Mouse (Mus musculus) intestine, embryonic 16.5 days (tissue): ENCODE data around the gene Shank2. TPM values are rescaled to one million over a fixed set of nuclear protein-coding genes. Genes with fewer than 3 reads are reported as not detected.

ENCODE experiments used
- ATAC-seq: fragments of 200-750 bp; cut with Nextera tagmentation; 2 replicates; pipeline ENCODE4 v1.8.0; 2017; ENCODE audit warnings: moderate TSS enrichment, moderate library complexity
- H3K27ac ChIP-seq: fragments of 300-500 bp; sonication (generic); 2 replicates; pipeline ENCODE4 v1.5.1; 2014; ENCODE audit warnings: mild to moderate bottlenecking, low read length
- H3K27me3 ChIP-seq: fragments of 300-500 bp; sonication (generic); replicated peaks from 2 replicates; pipeline ENCODE4 v1.6.1; 2014; ENCODE audit warnings: low read length, control low read depth, mixed read lengths; ENCODE audit not compliant: control insufficient read depth, insufficient read depth
- H3K36me3 ChIP-seq: fragments of 300-500 bp; sonication (generic); 2 replicates; pipeline ENCODE4 v1.6.1; 2014; ENCODE audit warnings: low read length, control low read depth; ENCODE audit not compliant: control insufficient read depth, insufficient read depth
- H3K4me1 ChIP-seq: fragments of 300-500 bp; sonication (generic); 2 replicates; pipeline ENCODE4 v1.6.1; 2014; ENCODE audit warnings: low read length, control low read depth, mixed read lengths; ENCODE audit not compliant: control insufficient read depth, insufficient read depth
- H3K4me2 ChIP-seq: fragments of 300-500 bp; sonication (generic); 2 replicates; pipeline ENCODE4 v1.6.1; 2014; ENCODE audit warnings: low read depth, low read length, control low read depth
- H3K4me3 ChIP-seq: fragments of 300-500 bp; sonication (generic); 2 replicates; pipeline ENCODE4 v1.5.1; 2014; ENCODE audit warnings: mild to moderate bottlenecking, low read length
- H3K9ac ChIP-seq: fragments of 300-500 bp; sonication (generic); 2 replicates; pipeline ENCODE4 v1.6.1; 2014; ENCODE audit warnings: low read depth, low read length
- H3K9me3 ChIP-seq: fragments of 300-500 bp; sonication (generic); 2 replicates; pipeline ENCODE4 v1.6.1; 2016; ENCODE audit warnings: low read length, control low read depth; ENCODE audit not compliant: control insufficient read depth
- WGBS: fragments of 180-500 bp; shearing (Covaris S2); extraction: QIAGEN DNeasy Blood & Tissue Kit; methylation state at CpG from one replicate; pipeline ENCODE4 v1.1.7; 2014; 5-methylcytosine and 5-hydroxymethylcytosine counted together
- polyA plus RNA-seq: library from polyadenylated mRNA; unstranded; fragments of >200 nt; fragmentation: Nextera tagmentation; extraction: Ambion mirVana; gene quantifications from 2 replicates; pipeline ENCODE4 v1.2.1, GENCODE M21; 2015

Shank2 gene
- polyA plus RNA-seq, 1 experiment from 2014 or later: 1.0 TPM

DNA sequence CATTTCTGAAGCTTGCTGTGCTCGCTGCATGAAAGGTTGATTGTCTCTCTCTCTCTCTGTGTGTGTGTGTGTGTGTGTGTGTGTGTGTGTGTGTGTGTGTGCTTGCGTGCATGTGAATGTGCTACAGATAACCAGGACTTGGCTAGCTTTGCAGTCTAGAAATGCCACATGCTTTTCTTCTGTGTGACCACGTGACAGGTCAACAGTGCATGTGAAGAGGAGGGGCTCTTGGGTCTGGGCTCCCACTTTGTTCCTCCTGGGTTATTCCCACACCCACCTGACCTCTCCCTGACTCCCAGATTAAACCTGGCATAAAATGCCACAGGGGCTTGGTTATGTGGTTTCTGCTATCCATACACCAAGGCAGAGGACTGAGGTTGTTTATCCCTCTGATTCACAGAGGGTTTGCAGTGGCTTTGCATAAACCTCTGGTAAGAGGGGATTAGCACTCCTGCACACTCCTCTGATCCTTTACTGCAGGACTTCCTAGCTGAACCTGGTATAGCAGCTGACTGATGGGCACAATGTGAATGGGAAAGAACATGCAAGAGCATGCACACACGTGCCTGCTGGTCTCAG, 109.4 kb downstream of the Shank2 start:
- Histone ChIP-seq H3K27me3 (no peaks in the 10 kb centered on the region), H3K36me3 (no peaks in the 10 kb centered on the region), H3K4me1 (no peaks in the 10 kb centered on the region), H3K27ac (no peak overlapping the region), H3K4me2 (no peak overlapping the region), H3K4me3 (no peak overlapping the region), H3K9me3 (no peaks in the 10 kb centered on the region), H3K9ac (no peak overlapping the region)
- no peak for ATAC-seq
- WGBS: 46% methylated on average over 4 of the region's 4 CpGs

DNA sequence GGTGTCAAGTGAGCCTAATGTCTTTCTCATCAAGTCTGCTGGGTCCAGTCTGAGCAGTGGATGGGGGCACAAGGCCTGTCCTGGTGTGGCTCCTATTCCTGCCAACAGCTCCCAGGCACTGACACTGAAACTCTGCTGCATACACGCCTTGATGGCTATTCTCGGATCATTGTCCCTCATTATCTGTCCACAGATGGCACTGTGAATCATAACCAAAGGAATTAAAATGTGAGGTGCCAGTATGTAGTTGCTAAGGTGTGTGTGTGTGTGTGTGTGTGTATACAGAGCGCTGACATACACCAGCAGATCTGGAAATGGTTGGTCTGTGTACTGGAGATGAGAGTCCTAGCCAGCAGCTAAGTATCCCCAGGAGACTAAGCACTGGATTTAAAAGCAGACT, 110.3 kb downstream of the Shank2 start:
- Histone ChIP-seq H3K27ac (no peak overlapping the region), H3K4me3 (no peak overlapping the region), H3K36me3 (no peaks in the 10 kb centered on the region), H3K4me1 (no peaks in the 10 kb centered on the region), H3K9me3 (no peaks in the 10 kb centered on the region), H3K9ac (no peak overlapping the region), H3K4me2 (no peak overlapping the region), H3K27me3 (no peaks in the 10 kb centered on the region)
- no peak for ATAC-seq
- 74% methylated on average over 3 of the region's 3 CpGs for WGBS

DNA sequence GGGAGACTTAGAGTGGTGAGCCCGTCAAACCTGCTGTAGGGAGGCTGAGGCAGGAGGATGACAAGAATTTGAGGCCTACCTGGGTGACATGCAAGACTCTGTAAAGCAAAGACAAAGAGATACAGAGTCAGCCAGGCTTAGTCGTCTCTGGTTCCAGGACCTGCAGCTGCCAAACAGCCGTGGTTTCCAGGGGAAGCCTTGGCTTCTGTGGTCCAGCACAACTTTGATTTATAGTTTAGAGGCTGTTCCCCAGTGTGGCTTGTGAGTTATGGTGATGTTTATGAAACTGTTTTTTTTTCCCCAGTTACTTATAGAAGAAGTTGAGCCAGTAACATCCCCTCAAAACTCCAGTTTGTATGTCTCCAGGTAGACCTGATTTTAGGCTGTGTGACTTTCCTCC, 112.5 kb downstream of the Shank2 start:
- H3K9me3 ChIP-seq: no peaks in the 10 kb centered on the region
- no peaks in the 10 kb centered on the region for H3K27me3 ChIP-seq
- H3K27ac ChIP-seq: no peak overlapping the region
- no peak overlapping the region for H3K4me2 ChIP-seq
- no peak overlapping the region for H3K4me3 ChIP-seq
- H3K4me1 ChIP-seq: peaks cover 3% of the 10 kb centered on the region; the same call in 1 of the 2 replicates
- H3K9ac ChIP-seq: no peak overlapping the region
- H3K36me3 ChIP-seq: no peaks in the 10 kb centered on the region
- no peak for ATAC-seq
- WGBS: 61% methylated on average over 3 of the region's 3 CpGs

DNA sequence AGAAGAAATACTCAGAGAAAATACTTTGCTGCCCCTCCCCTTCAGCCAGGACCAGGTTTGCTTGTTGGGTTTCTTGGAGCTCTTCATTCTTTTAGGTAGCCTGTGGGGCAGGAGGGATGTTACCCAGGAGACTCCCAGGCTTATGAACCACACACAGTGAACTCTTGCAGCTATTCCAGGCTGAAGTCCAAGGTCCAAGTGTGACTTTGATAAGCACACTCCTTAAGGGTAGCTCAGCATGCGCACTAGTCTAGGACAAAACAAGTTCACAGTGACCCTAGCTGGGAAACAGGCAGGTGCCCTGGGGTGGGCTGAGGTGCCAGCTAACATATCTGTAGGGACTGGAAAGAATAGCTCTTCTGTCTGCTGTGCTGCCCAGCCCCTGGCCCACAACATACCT, 117.8 kb downstream of the Shank2 start:
- Histone ChIP-seq H3K9me3 (no peaks in the 10 kb centered on the region), H3K36me3 (no peaks in the 10 kb centered on the region), H3K27me3 (no peaks in the 10 kb centered on the region), H3K27ac (0 out of 2 replicates have a peak overlapping the region, but pooled peaks have one; percentile 36), H3K4me3 (no peak overlapping the region), H3K9ac (no peak overlapping the region), H3K4me1 (peaks cover 9% of the 10 kb centered on the region), H3K4me2 (no peak overlapping the region)
- WGBS: 76% methylated on average over 1 of the region's 1 CpGs
- ATAC-seq: peak; percentile 98

DNA sequence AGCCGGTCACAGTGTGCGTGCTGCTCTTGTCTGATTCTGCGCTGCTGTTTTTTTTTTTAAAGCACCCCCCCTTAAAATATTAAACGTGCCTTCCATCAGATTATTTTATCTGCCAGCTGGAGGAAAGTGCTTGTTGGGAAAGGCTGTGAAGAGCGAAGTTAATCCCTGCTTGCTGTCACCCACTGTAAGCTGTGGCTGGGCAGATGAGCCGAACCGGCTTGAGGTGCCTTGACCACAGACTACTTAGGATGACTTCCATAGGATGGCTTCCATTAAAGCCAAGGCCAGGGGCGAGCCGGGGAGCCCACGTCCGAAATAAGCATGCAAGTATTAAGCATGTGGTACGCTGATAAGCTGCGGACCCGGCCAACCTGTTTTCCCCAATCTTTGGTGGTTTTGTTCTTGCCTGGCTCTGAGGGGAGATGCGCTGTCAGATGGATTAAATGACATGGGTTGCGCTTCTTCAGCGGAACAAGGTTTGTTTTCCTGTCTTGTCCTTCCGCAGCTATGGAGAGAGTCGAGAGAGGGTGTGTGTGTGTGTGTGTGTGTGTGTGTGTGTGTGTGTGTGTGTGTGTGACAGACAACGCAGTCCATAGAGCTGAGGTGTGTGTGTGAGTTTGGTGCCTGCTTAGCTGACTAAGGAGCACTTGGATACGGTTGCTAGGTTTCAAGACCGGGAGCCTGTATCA, 131.1 kb downstream of the Shank2 start:
- no peak overlapping the region for H3K27ac ChIP-seq
- H3K4me2 ChIP-seq: no peak overlapping the region
- H3K4me1 ChIP-seq: peaks cover under 1% of the 10 kb centered on the region; the same call in 1 of the 2 replicates
- H3K4me3 ChIP-seq: no peak overlapping the region
- H3K36me3 ChIP-seq: no peaks in the 10 kb centered on the region
- no peak for ATAC-seq
- 75% methylated on average over 22 of the region's 22 CpGs for WGBS
- H3K9ac ChIP-seq: no peak overlapping the region
- no peaks in the 10 kb centered on the region for H3K9me3 ChIP-seq
- no peaks in the 10 kb centered on the region for H3K27me3 ChIP-seq

DNA sequence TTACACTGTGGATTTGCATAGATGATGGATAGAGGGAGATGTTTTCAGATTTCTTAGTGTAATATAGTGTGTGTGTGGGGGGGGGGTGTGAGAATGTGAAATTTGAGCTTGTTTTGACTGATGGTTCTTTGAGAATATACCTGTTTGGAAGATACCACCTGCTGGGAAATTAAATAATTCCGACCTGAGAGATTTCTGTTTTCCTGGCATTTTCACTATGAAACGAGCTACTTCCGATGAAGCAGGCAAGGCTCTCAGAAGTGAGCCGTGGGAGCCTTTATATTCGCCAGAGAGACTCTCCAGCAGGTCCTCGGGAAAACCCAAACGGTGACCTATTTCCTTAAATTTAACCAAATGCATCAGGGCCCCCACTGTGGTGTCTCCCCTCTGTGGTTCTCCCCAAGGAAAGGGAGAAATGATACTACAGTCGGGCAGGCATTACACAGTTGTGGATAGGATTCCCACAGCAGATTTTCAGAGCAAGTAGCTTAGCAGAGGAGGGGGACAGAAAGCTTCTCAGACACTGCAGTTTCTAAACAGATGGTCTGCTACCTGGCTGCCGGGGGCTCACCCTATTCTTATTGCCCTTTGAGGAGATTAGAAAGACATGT, 131.8 kb downstream of the Shank2 start:
- no peak overlapping the region for H3K27ac ChIP-seq
- H3K4me1 ChIP-seq: peaks cover 3% of the 10 kb centered on the region; the same call in 1 of the 2 replicates
- no peak overlapping the region for H3K9ac ChIP-seq
- no peak overlapping the region for H3K4me2 ChIP-seq
- no peak overlapping the region for H3K4me3 ChIP-seq
- no peak for ATAC-seq
- H3K27me3 ChIP-seq: no peaks in the 10 kb centered on the region
- H3K36me3 ChIP-seq: no peaks in the 10 kb centered on the region
- WGBS: 62% methylated on average over 9 of the region's 9 CpGs
- no peaks in the 10 kb centered on the region for H3K9me3 ChIP-seq

DNA sequence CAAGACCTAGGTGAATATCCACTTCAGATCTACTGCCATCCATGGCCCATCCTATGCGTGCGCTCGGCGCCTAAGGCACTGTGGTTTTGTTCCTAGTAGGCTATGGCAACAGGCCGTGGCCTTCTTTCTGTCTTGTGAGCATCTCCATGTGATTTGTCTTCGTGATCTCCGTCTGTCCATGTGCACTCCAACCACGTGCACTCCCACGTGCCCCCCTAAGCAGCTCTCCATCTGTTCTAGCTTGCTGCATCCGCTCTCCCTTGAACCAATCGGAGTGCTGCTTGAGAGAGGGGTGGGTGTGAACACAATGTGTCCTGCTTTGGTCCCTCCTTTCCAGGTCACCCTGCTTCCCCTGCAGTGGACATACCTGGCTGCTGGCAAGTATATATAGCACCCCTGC, 133.0 kb downstream of the Shank2 start:
- no peak overlapping the region for H3K27ac ChIP-seq
- H3K9ac ChIP-seq: no peak overlapping the region
- H3K4me1 ChIP-seq: peaks cover 3% of the 10 kb centered on the region; the same call in 1 of the 2 replicates
- H3K36me3 ChIP-seq: no peaks in the 10 kb centered on the region
- no peak overlapping the region for H3K4me3 ChIP-seq
- no peaks in the 10 kb centered on the region for H3K9me3 ChIP-seq
- WGBS: 89% methylated on average over 11 of the region's 11 CpGs
- H3K4me2 ChIP-seq: no peak overlapping the region
- no peak for ATAC-seq
- no peaks in the 10 kb centered on the region for H3K27me3 ChIP-seq

DNA sequence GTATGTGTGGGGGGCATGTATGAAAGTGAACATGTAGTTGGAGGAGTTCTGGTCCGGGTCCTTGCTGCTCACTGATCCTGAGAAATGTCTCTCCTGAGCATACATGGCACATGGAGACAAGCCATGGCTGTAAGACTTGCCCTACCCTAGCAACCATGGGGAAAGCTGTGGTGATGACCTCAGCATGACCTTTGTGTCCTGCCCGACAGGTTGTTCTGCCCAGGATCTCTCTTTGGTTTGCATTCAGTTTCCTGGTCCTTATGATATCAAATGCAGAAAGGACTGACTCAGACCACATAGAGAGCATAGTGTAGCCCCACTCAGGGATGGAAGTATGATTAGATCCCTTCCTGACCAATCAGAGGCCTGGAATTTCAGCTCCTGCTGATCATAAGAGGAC, 136.1 kb downstream of the Shank2 start:
- peaks cover 3% of the 10 kb centered on the region; the same call in 1 of the 2 replicates for H3K4me1 ChIP-seq
- 44% methylated on average over 2 of the region's 2 CpGs for WGBS
- H3K27me3 ChIP-seq: no peaks in the 10 kb centered on the region
- H3K27ac ChIP-seq: no peak overlapping the region
- H3K9ac ChIP-seq: no peak overlapping the region
- ATAC-seq: 0 out of 2 replicates have a peak, but pooled peaks have one; percentile 28
- no peaks in the 10 kb centered on the region for H3K36me3 ChIP-seq
- H3K4me2 ChIP-seq: no peak overlapping the region
- H3K9me3 ChIP-seq: no peaks in the 10 kb centered on the region
- H3K4me3 ChIP-seq: no peak overlapping the region

DNA sequence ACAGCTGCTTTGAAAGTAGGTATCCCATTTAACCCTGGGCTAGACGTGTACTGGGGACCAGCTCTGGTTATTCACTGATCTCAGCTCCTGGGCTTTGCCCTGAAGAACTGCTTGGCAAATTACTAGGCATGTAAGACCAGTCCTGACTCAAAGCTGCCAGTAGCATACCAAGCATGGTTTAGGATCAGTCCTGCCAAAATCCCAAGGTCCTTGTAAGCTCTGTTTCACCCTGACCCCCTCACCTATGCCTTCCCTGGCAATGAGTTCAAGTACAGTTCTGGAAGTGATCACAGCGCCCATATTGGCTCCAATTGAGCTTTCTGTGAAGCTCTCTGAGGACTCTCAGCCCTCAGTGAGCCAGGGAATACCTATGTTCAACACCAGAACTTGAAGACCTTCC, 136.7 kb downstream of the Shank2 start:
- no peak overlapping the region for H3K9ac ChIP-seq
- WGBS: 64% methylated on average over 2 of the region's 2 CpGs
- H3K9me3 ChIP-seq: no peaks in the 10 kb centered on the region
- peaks cover 3% of the 10 kb centered on the region; the same call in 1 of the 2 replicates for H3K4me1 ChIP-seq
- no peak overlapping the region for H3K4me3 ChIP-seq
- no peaks in the 10 kb centered on the region for H3K36me3 ChIP-seq
- no peaks in the 10 kb centered on the region for H3K27me3 ChIP-seq
- no peak overlapping the region for H3K4me2 ChIP-seq
- ATAC-seq: no peak
- no peak overlapping the region for H3K27ac ChIP-seq
